Mouse (Mus musculus): Measurements from ENCODE around the gene Maml3. TPM values are rescaled to one million over a fixed set of nuclear protein-coding genes. Genes with fewer than 3 reads are reported as not detected.
A peak's percentile ranks its signal among the peaks of the same experiment; 100 is the strongest.

Gene Maml3
- total and polyA plus RNA-seq, 3 experiments: 0.81 to 1.8 (median 0.98) TPM

- H3K4me3 ChIP-seq (replicated peaks in 1 of 3; ENCODE audit: low read depth in 2 of 3, low read length in 2 of 3, poor library complexity in 1 of 3): no peak overlapping the region
- H3K4me1 ChIP-seq (ENCODE audit: control insufficient read depth in 1 of 2, insufficient read depth in 2 of 2): peaks cover 4 to 24% of the 10 kb centered on the region in 2 experiments; a peak in 3 of 4 replicates
- DNase-seq (ENCODE audit: extremely low read depth): no peak
- in situ Hi-C loops (cut with MboI; ENCODE audit: low pct_ligation_motif_present, low pct_unique_long_range_greater_than_20kb, low sequenced_read_pairs): loop anchor here (25.0 kb wide), 1 partner anchor 289 kb away; no protein-coding TSS in a partner anchor
- no peak for TF ChIP-seq USF2 (conservative IDR thresholded peaks at IDR 0.05; ENCODE audit: low read depth, low read length)
- no peak for TF ChIP-seq RAD21 (IDR thresholded peaks at IDR 0.05; ENCODE audit: low read depth, low read length)
- TF ChIP-seq KAT2A (IDR thresholded peaks at IDR 0.05; ENCODE audit: insufficient replicate concordance, low read length): no peak
- no peaks in the 10 kb centered on the region for H3K79me2 ChIP-seq (replicated peaks; ENCODE audit: control insufficient read depth, extremely low read depth, insufficient read depth, poor library complexity, severe bottlenecking)
- H3K27me3 ChIP-seq (replicated peaks): no peaks in the 10 kb centered on the region
- no peak overlapping the region for H3K4me2 ChIP-seq (ENCODE audit: insufficient read depth, low read depth, poor library complexity, severe bottlenecking)
- peaks cover 5% of the 10 kb centered on the region for H3K9me3 ChIP-seq (replicated peaks; ENCODE audit: low read length)
- no peak overlapping the region for H3K9ac ChIP-seq (ENCODE audit: insufficient read depth, low read depth)
- no peaks in the 10 kb centered on the region for H3K36me3 ChIP-seq (replicated peaks in 1 of 2; ENCODE audit: control insufficient read depth in 1 of 2, insufficient read depth in 1 of 2, low read length in 1 of 2)
- dilution Hi-C loops (cut with MboI; ENCODE audit: extremely low pct_ligation_motif_present, extremely low pct_unique_long_range_greater_than_20kb, low sequenced_read_pairs): no loop called here
- no peak overlapping the region for H3K27ac ChIP-seq (ENCODE audit: insufficient read depth, low read depth)
Observed at GRCm38 (mm10) chr3:52001518-52001895, 103.4 kb downstream of the Maml3 start.

- Histone ChIP-seq H3K4me2 (ENCODE audit: insufficient read depth, low read depth, poor library complexity, severe bottlenecking) (no peak overlapping the region), H3K27ac (ENCODE audit: insufficient read depth, low read depth) (no peak overlapping the region), H3K27me3 (replicated peaks) (no peaks in the 10 kb centered on the region), H3K4me3 (replicated peaks in 1 of 3; ENCODE audit: low read depth in 2 of 3, low read length in 2 of 3, poor library complexity in 1 of 3) (no peak overlapping the region), H3K4me1 (ENCODE audit: control insufficient read depth in 1 of 2, insufficient read depth in 2 of 2) (peaks cover 4 to 24% of the 10 kb centered on the region in 2 experiments; a peak in 3 of 4 replicates), H3K36me3 (replicated peaks in 1 of 2; ENCODE audit: control insufficient read depth in 1 of 2, insufficient read depth in 1 of 2, low read length in 1 of 2) (no peaks in the 10 kb centered on the region), H3K9ac (ENCODE audit: insufficient read depth, low read depth) (no peak overlapping the region), H3K9me3 (replicated peaks; ENCODE audit: low read length) (peaks cover 5% of the 10 kb centered on the region), H3K79me2 (replicated peaks; ENCODE audit: control insufficient read depth, extremely low read depth, insufficient read depth, poor library complexity, severe bottlenecking) (no peaks in the 10 kb centered on the region)
- in situ Hi-C loops (cut with MboI; ENCODE audit: low pct_ligation_motif_present, low pct_unique_long_range_greater_than_20kb, low sequenced_read_pairs): loop anchor here (25.0 kb wide), 1 partner anchor 289 kb away; no protein-coding TSS in a partner anchor
- DNase-seq (ENCODE audit: extremely low read depth): no peak
- dilution Hi-C loops (cut with MboI; ENCODE audit: extremely low pct_ligation_motif_present, extremely low pct_unique_long_range_greater_than_20kb, low sequenced_read_pairs): no loop called here
- TF ChIP-seq TBP (conservative IDR thresholded peaks at IDR 0.05; ENCODE audit: low read depth, low read length): no peak
- TF ChIP-seq ZNF384 (IDR thresholded peaks at IDR 0.05; ENCODE audit: low read depth, low read length): peak; percentile 73
Observed at GRCm38 (mm10) chr3:52000871-52001517, 103.9 kb downstream of the Maml3 start.

GRCm38 (mm10) chr3:51999671-52000437 lies 105.0 kb downstream of the Maml3 start:
- dilution Hi-C loops (cut with MboI; ENCODE audit: extremely low pct_ligation_motif_present, extremely low pct_unique_long_range_greater_than_20kb, low sequenced_read_pairs): no loop called here
- H3K9me3 ChIP-seq (replicated peaks; ENCODE audit: low read length): peaks cover 5% of the 10 kb centered on the region
- no peak overlapping the region for H3K9ac ChIP-seq (ENCODE audit: insufficient read depth, low read depth)
- no peaks in the 10 kb centered on the region for H3K36me3 ChIP-seq (replicated peaks in 1 of 2; ENCODE audit: control insufficient read depth in 1 of 2, insufficient read depth in 1 of 2, low read length in 1 of 2)
- H3K4me3 ChIP-seq (replicated peaks in 1 of 3; ENCODE audit: low read depth in 2 of 3, low read length in 2 of 3, poor library complexity in 1 of 3): no peak overlapping the region
- H3K4me1 ChIP-seq (ENCODE audit: control insufficient read depth in 1 of 2, insufficient read depth in 2 of 2): peaks cover 4 to 24% of the 10 kb centered on the region in 2 experiments; a peak in 3 of 4 replicates
- H3K4me2 ChIP-seq (ENCODE audit: insufficient read depth, low read depth, poor library complexity, severe bottlenecking): no peak overlapping the region
- in situ Hi-C loops (cut with MboI; ENCODE audit: low pct_ligation_motif_present, low pct_unique_long_range_greater_than_20kb, low sequenced_read_pairs): loop anchor here (25.0 kb wide), 1 partner anchor 288 kb away; no protein-coding TSS in a partner anchor
- H3K79me2 ChIP-seq (replicated peaks; ENCODE audit: control insufficient read depth, extremely low read depth, insufficient read depth, poor library complexity, severe bottlenecking): no peaks in the 10 kb centered on the region
- peak; percentile 88 for DNase-seq (ENCODE audit: extremely low read depth)
- H3K27ac ChIP-seq (ENCODE audit: insufficient read depth, low read depth): no peak overlapping the region
- no peaks in the 10 kb centered on the region for H3K27me3 ChIP-seq (replicated peaks)
- TF ChIP-seq BHLHE40 (IDR thresholded peaks at IDR 0.05; ENCODE audit: low read depth, low read length) (peak; percentile 80), IRF4 (IDR thresholded peaks at IDR 0.05; ENCODE audit: low read depth, low read length) (no peak; the same call in 1 of the 2 replicates), PAX5 (IDR thresholded peaks at IDR 0.05; ENCODE audit: low read length) (no peak), KAT2A (IDR thresholded peaks at IDR 0.05; ENCODE audit: insufficient replicate concordance, low read length) (no peak), JUND (conservative IDR thresholded peaks at IDR 0.05; ENCODE audit: low read depth, low read length) (no peak), ZNF384 (IDR thresholded peaks at IDR 0.05; ENCODE audit: low read depth, low read length) (peak; percentile 67), ZC3H11A (IDR thresholded peaks at IDR 0.05; ENCODE audit: low read depth, low read length) (no peak), JUN (IDR thresholded peaks at IDR 0.05; ENCODE audit: insufficient read depth, low read depth, low read length) (no peak), ETS1 (conservative IDR thresholded peaks at IDR 0.05; ENCODE audit: low read depth, low read length) (no peak), NRF1 (IDR thresholded peaks at IDR 0.05; ENCODE audit: low read depth, low read length) (no peak), GABPA (IDR thresholded peaks at IDR 0.05; ENCODE audit: insufficient replicate concordance, low read depth, low read length) (no peak), EP300 (IDR thresholded peaks at IDR 0.05; ENCODE audit: low read length) (0 out of 2 replicates have a peak, but pooled peaks have one; percentile 39), TCF12 (IDR thresholded peaks at IDR 0.05; ENCODE audit: low read depth, low read length) (peak; percentile 69), CHD1 (IDR thresholded peaks at IDR 0.05; ENCODE audit: low read depth, low read length) (no peak), MAX (IDR thresholded peaks at IDR 0.05; ENCODE audit: low read length) (peak; percentile 80), RAD21 (IDR thresholded peaks at IDR 0.05; ENCODE audit: low read depth, low read length) (no peak; the same call in 1 of the 2 replicates), CTCF (conservative IDR thresholded peaks at IDR 0.05 in 1 of 2, IDR thresholded peaks at IDR 0.05 in 1 of 2; ENCODE audit: low read depth in 2 of 2, low read length in 2 of 2) (no peak), MXI1 (IDR thresholded peaks at IDR 0.05; ENCODE audit: low read depth, low read length) (no peak), CHD2 (IDR thresholded peaks at IDR 0.05; ENCODE audit: low read length) (no peak), SMC3 (IDR thresholded peaks at IDR 0.05; ENCODE audit: low read depth, low read length) (no peak), TBP (conservative IDR thresholded peaks at IDR 0.05; ENCODE audit: low read depth, low read length) (no peak), USF2 (conservative IDR thresholded peaks at IDR 0.05; ENCODE audit: low read depth, low read length) (peak; percentile 80)

All from CH12.LX (cell line).